11 mouse cellular contexts compared by ENCODE assay signal in the genomic region with DNA sequence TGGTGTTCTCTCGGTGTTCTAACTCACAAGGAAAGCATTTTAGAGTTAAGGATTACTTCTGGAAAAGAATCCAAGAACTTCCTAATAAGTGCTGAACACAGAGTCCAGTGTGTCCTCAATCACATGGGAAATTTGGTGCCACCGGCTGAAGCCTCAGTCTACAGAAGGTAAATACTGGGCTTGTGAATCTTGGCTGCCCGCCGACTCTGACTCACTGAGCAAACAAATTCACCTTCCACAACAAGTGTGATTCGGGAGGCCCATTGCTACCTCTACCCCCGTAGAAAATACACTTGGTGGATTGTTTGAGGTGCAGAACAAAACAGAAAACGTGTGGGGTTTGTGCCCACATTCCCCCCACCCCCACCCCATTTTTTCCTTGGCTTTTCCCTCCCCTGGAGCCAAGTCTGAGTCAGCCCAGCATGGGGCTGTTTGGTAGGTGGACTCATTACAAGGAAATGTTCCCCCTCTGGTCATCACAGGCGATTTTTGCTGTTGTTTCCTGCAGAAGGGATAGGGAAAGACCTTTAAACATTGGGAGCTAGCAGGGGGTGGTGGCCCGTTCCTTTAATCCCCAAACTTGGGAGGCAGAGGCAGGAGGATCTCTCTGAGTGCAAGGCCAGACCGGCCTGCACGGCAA. TPM values are rescaled to one million over a fixed set of nuclear protein-coding genes. Genes with fewer than 3 reads are reported as not detected.
DNase-seq lines count a peak whose midpoint lies in the region; ATAC-seq lines count a peak whose summit lies in the region.
"Had no signal": no experiment of that assay in that cellular context is flagged by ENCODE, and none has a peak within 500 bp of the region (broad histone marks: within the 10 kb centered on the region; RNA-seq: fewer than 3 reads in every experiment).

No protein-coding gene starts in this region.

- H3K9ac ChIP-seq in heart, embryonic 11.5 days (ENCODE audit: low read depth, low read length) = no peak overlapping the region
- H3K9ac ChIP-seq in stomach, embryonic 16.5 days (ENCODE audit: low read length) = no peak overlapping the region
- H3K9ac ChIP-seq in forebrain, embryonic 13.5 days = no peak overlapping the region
- H3K9ac ChIP-seq: midbrain, embryonic 13.5 days had no signal

- no peak overlapping the region for H3K4me2 ChIP-seq in heart, embryonic 11.5 days
- H3K4me2 ChIP-seq in stomach, embryonic 16.5 days (ENCODE audit: low read depth, low read length) = no peak overlapping the region
- no peak overlapping the region for H3K4me2 ChIP-seq in forebrain, embryonic 13.5 days
- H3K4me2 ChIP-seq: midbrain, embryonic 13.5 days had no signal

- no peak for ATAC-seq in heart, embryonic 11.5 days (replicated peaks; ENCODE audit: insufficient number of reproducible peaks, low FRiP score, low TSS enrichment)
- peak; percentile 91 for ATAC-seq in stomach, embryonic 16.5 days (ENCODE audit: insufficient read depth, low FRiP score)
- no peak for ATAC-seq in forebrain, embryonic 13.5 days
- ATAC-seq: midbrain, embryonic 13.5 days had no signal

- H3K4me3 ChIP-seq in heart, embryonic 11.5 days (ENCODE audit: low read depth, low read length) = no peak overlapping the region
- no peak overlapping the region for H3K4me3 ChIP-seq in stomach, embryonic 16.5 days (replicated peaks; ENCODE audit: low read length)
- no peak overlapping the region for H3K4me3 ChIP-seq in forebrain, embryonic 13.5 days
- H3K4me3 ChIP-seq: hindbrain, embryonic 10.5 days; midbrain, embryonic 13.5 days had no signal

- peak; percentile 88 for DNase-seq in heart, adult 11 months
- peak; percentile 25 for DNase-seq in adrenal gland, postnatal 14 days
- peak; percentile 90 to 92 for DNase-seq in lung, adult 18-20 months
- no peak for DNase-seq in gastrocnemius, postnatal 25 days
- no peak for DNase-seq in right cerebral cortex, postnatal 10 days (ENCODE audit: low spot score in 2 of 2)
- DNase-seq: thymus, postnatal 25 days had no signal

- 81% methylated on average over 11 of the region's 11 CpGs for WGBS in heart, embryonic 11.5 days (ENCODE audit: insufficient replicate concordance)
- WGBS in stomach, embryonic 16.5 days = 61% methylated on average over 11 of the region's 11 CpGs
- WGBS in forebrain, embryonic 13.5 days = 93% methylated on average over 11 of the region's 11 CpGs

- H3K4me1 ChIP-seq in heart, embryonic 11.5 days (ENCODE audit: control insufficient read depth, insufficient read depth, low read length) = no peaks in the 10 kb centered on the region
- H3K4me1 ChIP-seq in stomach, embryonic 16.5 days (ENCODE audit: control insufficient read depth, insufficient read depth, low read length) = no peaks in the 10 kb centered on the region
- peaks cover 9% of the 10 kb centered on the region for H3K4me1 ChIP-seq in forebrain, embryonic 13.5 days
- H3K4me1 ChIP-seq: hindbrain, embryonic 10.5 days; midbrain, embryonic 13.5 days had no signal

- no peaks in the 10 kb centered on the region for H3K27me3 ChIP-seq in heart, embryonic 11.5 days (ENCODE audit: control insufficient read depth, insufficient read depth, low read length)
- H3K27me3 ChIP-seq in stomach, embryonic 16.5 days (ENCODE audit: control insufficient read depth, insufficient read depth, low read length) = no peaks in the 10 kb centered on the region
- no peaks in the 10 kb centered on the region for H3K27me3 ChIP-seq in forebrain, embryonic 13.5 days

- H3K36me3 ChIP-seq in heart, embryonic 11.5 days (ENCODE audit: control insufficient read depth, insufficient read depth, low read length) = no peaks in the 10 kb centered on the region
- no peaks in the 10 kb centered on the region for H3K36me3 ChIP-seq in stomach, embryonic 16.5 days (ENCODE audit: control insufficient read depth, insufficient read depth, low read length)
- no peaks in the 10 kb centered on the region for H3K36me3 ChIP-seq in forebrain, embryonic 13.5 days (ENCODE audit: poor library complexity, severe bottlenecking)
- H3K36me3 ChIP-seq: hindbrain, embryonic 10.5 days; midbrain, embryonic 13.5 days had no signal

- no peak overlapping the region for H3K27ac ChIP-seq in heart, embryonic 11.5 days (ENCODE audit: low read depth, low read length)
- H3K27ac ChIP-seq in stomach, embryonic 16.5 days (ENCODE audit: low read length) = peak overlapping the region; percentile 83
- H3K27ac ChIP-seq in forebrain, embryonic 13.5 days = no peak overlapping the region
- H3K27ac ChIP-seq: hindbrain, embryonic 10.5 days; midbrain, embryonic 13.5 days had no signal

- H3K9me3 ChIP-seq in heart, embryonic 11.5 days (replicated peaks; ENCODE audit: control insufficient read depth, low read length) = no peaks in the 10 kb centered on the region
- no peaks in the 10 kb centered on the region for H3K9me3 ChIP-seq in stomach, embryonic 16.5 days (replicated peaks; ENCODE audit: control insufficient read depth, low read length)
- no peaks in the 10 kb centered on the region for H3K9me3 ChIP-seq in forebrain, embryonic 13.5 days (replicated peaks)
- H3K9me3 ChIP-seq: midbrain, embryonic 13.5 days had no signal

RNA-seq across cellular contexts. Expression of gene Degs1, which starts 26.4 kb away (rescaled TPM):
- polyA plus RNA-seq in heart, embryonic 11.5 days (2014; fragmentation: Nextera tagmentation; extraction: Ambion mirVana) = 157 and 171 TPM in 2 replicates
- 78.1 and 86.7 TPM in 2 replicates for total RNA-seq in adrenal gland, postnatal 14 days (2021)
- 146 TPM in 2 replicates for polyA plus RNA-seq in stomach, embryonic 16.5 days (2015; fragmentation: Nextera tagmentation; extraction: Ambion mirVana)
- total RNA-seq in gastrocnemius, postnatal 25 days (2021) = 10 to 100 TPM; 17.6 to 18.6 TPM
- 48.7 and 49.3 TPM in 2 replicates for polyA plus RNA-seq in forebrain, embryonic 13.5 days (2015; fragmentation: Nextera tagmentation; extraction: Ambion mirVana)

Comparison
In these comparisons a context has a peak if more than half of its experiments do, and no peak if none do; other contexts are left out.
1. DNase-seq: peak in heart, adult 11 months (single experiment), adrenal gland, postnatal 14 days (single experiment) and lung, adult 18-20 months (2 of 2); none in gastrocnemius, postnatal 25 days (single experiment) and right cerebral cortex, postnatal 10 days (0 of 2).